Mouse (Mus musculus): ENCODE data around the gene Pecam1. TPM values are rescaled to one million over a fixed set of nuclear protein-coding genes. Genes with fewer than 3 reads are reported as not detected.

The Pecam1 gene
- total and polyA plus RNA-seq, 2 experiments from 2014 or later: 63.2 to 126 TPM

GRCm38 (mm10) chr11:106607316-106607715 lies 143.1 kb downstream of the Pecam1 start:
- no peak for DNase-seq (ENCODE audit: low spot score)
- H3K4me3 ChIP-seq (ENCODE audit: low read depth, low read length): no peak overlapping the region
- peaks cover 6% of the 10 kb centered on the region; the same call in 1 of the 2 replicates for H3K36me3 ChIP-seq (replicated peaks; ENCODE audit: control insufficient read depth, insufficient read depth, low read length)
- ATAC-seq (ENCODE audit: insufficient read depth, low read depth): no peak
- H3K27me3 ChIP-seq (ENCODE audit: control insufficient read depth, insufficient read depth, low read length): no peaks in the 10 kb centered on the region
- H3K4me1 ChIP-seq (ENCODE audit: control insufficient read depth, insufficient read depth): peaks cover 30% of the 10 kb centered on the region
- 0 out of 2 replicates have a peak, but pooled peaks cover 3% of the 10 kb centered on the region for H3K9me3 ChIP-seq (replicated peaks; ENCODE audit: control insufficient read depth, low read length)
- no peak overlapping the region for H3K27ac ChIP-seq (ENCODE audit: low read depth)
- H3K4me2 ChIP-seq (ENCODE audit: low read depth, low read length): no peak overlapping the region
- TF ChIP-seq CTCF (IDR thresholded peaks at IDR 0.05; ENCODE audit: low read depth): no peak
- no peak for TF ChIP-seq EP300 (IDR thresholded peaks at IDR 0.05; ENCODE audit: low read depth)
- 77% methylated on average over 6 of the region's 6 CpGs for WGBS
- H3K9ac ChIP-seq (replicated peaks; ENCODE audit: low read depth, low read length): no peak overlapping the region

- H3K9me3 ChIP-seq (replicated peaks; ENCODE audit: control insufficient read depth, low read length): 0 out of 2 replicates have a peak, but pooled peaks cover 3% of the 10 kb centered on the region
- no peak overlapping the region for H3K9ac ChIP-seq (replicated peaks; ENCODE audit: low read depth, low read length)
- no peak for TF ChIP-seq EP300 (IDR thresholded peaks at IDR 0.05; ENCODE audit: low read depth)
- no peak for TF ChIP-seq CTCF (IDR thresholded peaks at IDR 0.05; ENCODE audit: low read depth)
- H3K27me3 ChIP-seq (ENCODE audit: control insufficient read depth, insufficient read depth, low read length): no peaks in the 10 kb centered on the region
- ATAC-seq (ENCODE audit: insufficient read depth, low read depth): no peak
- H3K4me1 ChIP-seq (ENCODE audit: control insufficient read depth, insufficient read depth): peaks cover 22% of the 10 kb centered on the region; the same call in 1 of the 2 replicates
- H3K27ac ChIP-seq (ENCODE audit: low read depth): no peak overlapping the region
- H3K36me3 ChIP-seq (replicated peaks; ENCODE audit: control insufficient read depth, insufficient read depth, low read length): peaks cover 6% of the 10 kb centered on the region; the same call in 1 of the 2 replicates
- DNase-seq (ENCODE audit: low spot score): no peak
- no peak overlapping the region for H3K4me2 ChIP-seq (ENCODE audit: low read depth, low read length)
- 68% methylated on average over 5 of the region's 5 CpGs for WGBS
- H3K4me3 ChIP-seq (ENCODE audit: low read depth, low read length): no peak overlapping the region
These were observed 144.4 kb downstream of the Pecam1 start for GRCm38 (mm10) chr11:106606042-106606441.

Small RNAs within 50 kb of the gene (microRNA-seq; reads per million reads assigned to microRNA genes)
- gene Gm25994 (not detected), gene Mir3064 (7.5 reads per million, percentile 27 among the genes with 10 or more reads in this experiment)

Other genes with a start within 250 kb of the Pecam1 start
- 23.7 and 37.4 TPM in 2 replicates for gene Tex2, start 137.2 kb downstream of the Pecam1 start, total RNA-seq (2014; rRNA removed; ENCODE audit: low replicate concordance)
- gene Tex2, start 137.2 kb downstream of the Pecam1 start, polyA plus RNA-seq (2015; fragmentation: Nextera tagmentation; extraction: Ambion mirVana): 14.0 and 14.5 TPM in 2 replicates
- gene Milr1, start 598 bp upstream of the Pecam1 start, total RNA-seq (2014; rRNA removed; ENCODE audit: low replicate concordance): 0.15 TPM in 1 of 2 replicates, not detected in the other
- 0.58 and 0.83 TPM in 2 replicates for gene Milr1, start 598 bp upstream of the Pecam1 start, polyA plus RNA-seq (2015; fragmentation: Nextera tagmentation; extraction: Ambion mirVana)
- 1.1 and 6.3 TPM in 2 replicates for gene Polg2, start 28.9 kb upstream of the Pecam1 start, total RNA-seq (2014; rRNA removed; ENCODE audit: low replicate concordance)
- gene Polg2, start 28.9 kb upstream of the Pecam1 start, polyA plus RNA-seq (2015; fragmentation: Nextera tagmentation; extraction: Ambion mirVana): 6.5 and 7.2 TPM in 2 replicates
- gene Ddx5, start 38.6 kb upstream of the Pecam1 start, total RNA-seq (2014; rRNA removed; ENCODE audit: low replicate concordance): 267 and 282 TPM in 2 replicates
- gene Ddx5, start 38.6 kb upstream of the Pecam1 start, polyA plus RNA-seq (2015; fragmentation: Nextera tagmentation; extraction: Ambion mirVana): 165 and 173 TPM in 2 replicates
- gene Cep95, start 38.6 kb upstream of the Pecam1 start, total RNA-seq (2014; rRNA removed; ENCODE audit: low replicate concordance): 3.6 and 4.8 TPM in 2 replicates
- 8.2 and 9.2 TPM in 2 replicates for gene Cep95, start 38.6 kb upstream of the Pecam1 start, polyA plus RNA-seq (2015; fragmentation: Nextera tagmentation; extraction: Ambion mirVana)
- gene Smurf2, start 170.1 kb upstream of the Pecam1 start, total RNA-seq (2014; rRNA removed; ENCODE audit: low replicate concordance): 26.2 and 34.8 TPM in 2 replicates
- gene Smurf2, start 170.1 kb upstream of the Pecam1 start, polyA plus RNA-seq (2015; fragmentation: Nextera tagmentation; extraction: Ambion mirVana): 7.4 and 7.9 TPM in 2 replicates
- 177 and 180 TPM in 2 replicates for gene Kpna2, start 248.9 kb upstream of the Pecam1 start, total RNA-seq (2014; rRNA removed; ENCODE audit: low replicate concordance)
- gene Kpna2, start 248.9 kb upstream of the Pecam1 start, polyA plus RNA-seq (2015; fragmentation: Nextera tagmentation; extraction: Ambion mirVana): 109 and 124 TPM in 2 replicates